Mouse (Mus musculus): ENCODE measurements around the gene Ifi35.

GRCm38 (mm10) chr11:101457631-101458030, 9.4 kb downstream of the Ifi35 start:
- TF ChIP-seq CHD2 (IDR thresholded peaks at IDR 0.05; ENCODE audit: low read depth, low read length) (no peak), MAFK (IDR thresholded peaks at IDR 0.05; ENCODE audit: insufficient read depth, low read depth, low read length) (no peak), ZNF384 (IDR thresholded peaks at IDR 0.05; ENCODE audit: low read depth, low read length) (no peak)

Measured in ES-E14 (cell line).